Mouse (Mus musculus) forebrain, embryonic 15.5 days (tissue): ENCODE measurements around the gene Acadvl. TPM values are rescaled to one million over a fixed set of nuclear protein-coding genes. Genes with fewer than 3 reads are reported as not detected.

Source experiments
- ATAC-seq: fragments of 200-750 bp; cut with Nextera tagmentation; replicated peaks from 2 replicates; pipeline ENCODE4 v1.8.0; 2017; ENCODE audit warnings: mild to moderate bottlenecking, moderate TSS enrichment, moderate library complexity
- H3K27ac ChIP-seq: fragments of 300-500 bp; sonication (generic); replicated peaks from 2 replicates; pipeline ENCODE4 v1.5.1; 2015; ENCODE audit warnings: mild to moderate bottlenecking, inconsistent platforms
- H3K27me3 ChIP-seq: fragments of 300-500 bp; sonication (generic); 2 replicates; pipeline ENCODE4 v1.6.1; 2015; ENCODE audit warnings: inconsistent platforms
- H3K36me3 ChIP-seq: fragments of 300-500 bp; sonication (generic); 2 replicates; pipeline ENCODE4 v1.6.1; 2015; ENCODE audit warnings: mild to moderate bottlenecking, inconsistent platforms
- H3K4me1 ChIP-seq: fragments of 300-500 bp; sonication (generic); 2 replicates; pipeline ENCODE4 v1.6.1; 2015; ENCODE audit warnings: inconsistent platforms
- H3K4me2 ChIP-seq: fragments of 300-500 bp; sonication (generic); replicated peaks from 2 replicates; pipeline ENCODE4 v1.6.1; 2015; ENCODE audit warnings: mild to moderate bottlenecking, inconsistent platforms
- H3K4me3 ChIP-seq: fragments of 300-500 bp; sonication (generic); 2 replicates; pipeline ENCODE4 v1.5.1; 2015; ENCODE audit warnings: mild to moderate bottlenecking, inconsistent platforms
- H3K9ac ChIP-seq: fragments of 300-500 bp; sonication (generic); replicated peaks from 2 replicates; pipeline ENCODE4 v1.6.1; 2015; ENCODE audit warnings: mild to moderate bottlenecking, inconsistent platforms
- H3K9me3 ChIP-seq: fragments of 300-500 bp; sonication (generic); 2 replicates; pipeline ENCODE4 v1.6.1; 2016; ENCODE audit warnings: inconsistent platforms
- WGBS: fragments of 180-500 bp; shearing (Covaris S2); methylation state at CpG from one replicate; pipeline ENCODE4 v1.1.7; 2015; ENCODE audit warnings: mixed read lengths; 5-methylcytosine and 5-hydroxymethylcytosine counted together
- microRNA counts: library from miRNA; unstranded; fragments of <30 nt; microRNA quantifications from one replicate; lab custom pipeline; 2016
- microRNA-seq: library from miRNA; unstranded; fragments of <30 nt; microRNA quantifications from one replicate; pipeline ENCODE4, GENCODE M21; 2016
- polyA plus RNA-seq: library from polyadenylated mRNA; unstranded; fragments of >200 nt; fragmentation: Nextera tagmentation; extraction: Ambion mirVana; gene quantifications from 2 replicates; pipeline ENCODE4 v1.2.1, GENCODE M21; 2015

Acadvl gene
- polyA plus RNA-seq, 1 experiment from 2014 or later, result 60.7 TPM

DNA sequence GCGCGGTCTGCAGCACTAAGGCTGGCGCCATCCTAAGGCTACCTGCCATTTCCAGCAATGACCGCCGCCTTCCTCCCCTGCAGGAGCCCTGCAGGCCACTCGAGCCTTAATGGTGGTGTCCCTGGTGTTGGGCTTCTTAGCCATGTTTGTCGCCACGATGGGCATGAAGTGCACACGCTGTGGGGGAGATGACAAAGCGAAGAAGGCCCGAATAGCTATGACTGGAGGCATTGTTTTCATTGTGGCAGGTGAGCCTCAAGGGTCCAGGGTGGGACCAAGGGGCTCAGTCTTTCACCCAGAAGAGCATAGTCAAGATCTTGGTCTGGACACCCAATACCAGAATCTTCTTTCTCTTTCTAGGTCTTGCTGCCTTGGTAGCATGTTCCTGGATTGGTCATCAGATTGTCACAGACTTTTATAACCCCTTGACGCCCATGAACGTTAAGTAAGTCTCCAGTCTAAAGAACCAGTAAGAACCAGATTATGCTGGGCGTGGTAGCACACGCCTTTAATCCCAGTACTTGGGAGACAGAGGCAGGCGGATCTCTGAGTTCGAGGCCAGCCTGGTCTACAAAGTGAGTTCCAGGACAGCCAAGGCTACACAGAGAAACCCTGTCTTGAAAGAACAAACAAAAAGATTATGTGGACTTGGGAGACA is 48.2 kb downstream of the Acadvl start:
- H3K4me2 ChIP-seq, result peak overlapping the region; percentile 36
- 37% methylated on average over 17 of the region's 17 CpGs for WGBS
- no peaks in the 10 kb centered on the region for H3K9me3 ChIP-seq
- peak overlapping the region; percentile 5; the same call in 1 of the 2 replicates for H3K9ac ChIP-seq
- ATAC-seq, result no peak
- H3K27me3 ChIP-seq, result peaks cover 57% of the 10 kb centered on the region
- peaks cover 14% of the 10 kb centered on the region for H3K4me1 ChIP-seq
- peaks cover 34% of the 10 kb centered on the region for H3K36me3 ChIP-seq
- H3K27ac ChIP-seq, result no peak overlapping the region
- H3K4me3 ChIP-seq, result peak overlapping the region; percentile 26

GRCm38 (mm10) chr11:69966006-69966859 is 49.0 kb downstream of the Acadvl start:
- no peaks in the 10 kb centered on the region for H3K9me3 ChIP-seq
- H3K9ac ChIP-seq, result peak overlapping the region; percentile 5; the same call in 1 of the 2 replicates
- ATAC-seq, result no peak
- H3K36me3 ChIP-seq, result peaks cover 28% of the 10 kb centered on the region
- peaks cover 14% of the 10 kb centered on the region for H3K4me1 ChIP-seq
- no peak overlapping the region for H3K27ac ChIP-seq
- peak overlapping the region; percentile 36 for H3K4me2 ChIP-seq
- WGBS, result under 1% methylated on average over 59 of the region's 59 CpGs
- H3K4me3 ChIP-seq, result peak overlapping the region; percentile 26
- peaks cover 57% of the 10 kb centered on the region for H3K27me3 ChIP-seq

DNA sequence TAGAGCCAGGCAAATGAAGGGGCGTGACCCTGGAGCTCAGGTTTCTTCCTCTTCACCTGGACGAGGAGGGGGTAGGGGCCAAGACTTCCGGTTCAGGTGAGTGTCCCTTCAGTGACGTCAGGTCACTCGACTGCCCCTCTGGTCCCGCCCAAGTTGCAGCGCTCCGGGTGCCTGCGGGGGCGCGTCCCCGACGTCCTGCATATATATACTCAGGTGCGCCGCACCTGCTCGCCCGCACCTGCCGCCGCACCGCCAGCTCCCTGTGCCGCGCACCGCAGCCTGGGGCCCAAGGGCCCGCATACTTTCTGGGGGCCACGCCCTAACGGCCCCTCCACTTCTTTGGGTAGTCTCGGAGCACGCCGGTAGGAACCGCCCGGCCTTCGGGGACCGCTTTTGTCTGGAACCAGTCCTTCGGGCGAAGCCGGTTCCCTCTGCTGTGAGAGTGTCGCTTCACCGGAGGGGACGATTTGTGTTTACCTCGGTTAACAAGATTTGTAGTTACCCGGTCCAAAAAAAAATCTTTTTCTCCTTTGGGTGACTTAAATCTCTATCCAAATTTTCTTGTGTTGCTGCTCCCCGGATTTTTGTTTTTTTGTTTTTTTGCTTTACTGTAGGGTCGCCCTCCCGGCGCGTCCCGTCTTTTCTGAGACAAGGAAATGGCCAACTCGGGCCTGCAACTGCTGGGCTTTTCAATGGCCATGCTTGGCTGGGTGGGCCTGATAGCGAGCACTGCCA is 49.8 kb downstream of the Acadvl start:
- Histone ChIP-seq H3K9ac (no peak overlapping the region; the same call in 1 of the 2 replicates), H3K36me3 (peaks cover 25% of the 10 kb centered on the region), H3K4me2 (no peak overlapping the region), H3K4me1 (peaks cover 14% of the 10 kb centered on the region), H3K9me3 (no peaks in the 10 kb centered on the region), H3K27me3 (peaks cover 57% of the 10 kb centered on the region), H3K4me3 (0 out of 2 replicates have a peak overlapping the region, but pooled peaks have one; percentile 26), H3K27ac (no peak overlapping the region)
- 1% methylated on average over 49 of the region's 49 CpGs for WGBS
- ATAC-seq, result no peak

DNA sequence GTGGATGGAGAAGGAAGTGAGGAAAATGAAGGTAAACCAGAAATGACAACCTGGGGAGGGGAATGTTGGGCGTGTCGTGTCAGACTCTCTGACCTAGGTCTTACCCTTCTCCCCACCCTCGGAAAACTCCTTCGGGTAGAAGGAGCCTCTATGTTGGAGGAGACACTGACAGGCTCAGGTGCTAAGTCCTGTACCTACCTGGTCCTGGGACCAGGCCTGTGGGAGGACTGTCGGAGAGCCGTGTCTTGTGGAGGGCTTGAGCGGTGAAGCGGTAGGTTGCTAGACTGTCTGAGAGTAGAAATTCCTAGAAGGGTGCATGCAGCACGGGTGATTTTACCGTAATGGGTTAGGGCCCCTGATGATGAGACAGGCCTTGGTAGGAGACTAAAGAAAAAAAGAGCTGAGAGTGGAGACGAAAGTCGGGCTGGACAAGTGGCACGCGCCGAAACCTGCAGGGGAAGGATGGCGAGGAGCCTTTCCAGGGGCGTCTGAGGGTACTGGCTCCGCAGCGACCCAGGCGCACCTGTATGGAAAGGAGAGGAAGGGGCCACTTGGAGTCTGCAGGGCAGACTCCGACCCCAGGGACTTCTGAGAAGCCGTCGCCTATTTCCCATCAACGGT is 50.5 kb downstream of the Acadvl start, which contains the start of gene Cldn7:
Gene Cldn7, plus strand, starts transcription at position 130 of the 621 bp plus-strand sequence.
- Histone ChIP-seq H3K4me3 (0 out of 2 replicates have a peak within 1 kb of the TSS, but pooled peaks have one; percentile 13), H3K9ac (no peak within 1 kb of the TSS; the same call in 1 of the 2 replicates), H3K27me3 (peaks cover 57% of the 10 kb centered on the region), H3K36me3 (peaks cover 18% of the 10 kb centered on the region), H3K27ac (no peak within 1 kb of the TSS), H3K9me3 (no peaks in the 10 kb centered on the region), H3K4me1 (peaks cover 14% of the 10 kb centered on the region), H3K4me2 (no peak within 1 kb of the TSS)
- ATAC-seq, result no peak
- 10% methylated on average over 24 of the region's 24 CpGs for WGBS

- 52% methylated on average over 5 of the region's 5 CpGs for WGBS
- H3K27ac ChIP-seq, result no peak overlapping the region
- peaks cover 14% of the 10 kb centered on the region for H3K4me1 ChIP-seq
- no peak overlapping the region for H3K9ac ChIP-seq
- no peak for ATAC-seq
- no peaks in the 10 kb centered on the region for H3K36me3 ChIP-seq
- H3K9me3 ChIP-seq, result no peaks in the 10 kb centered on the region
- H3K27me3 ChIP-seq, result peaks cover 47% of the 10 kb centered on the region
- no peak overlapping the region for H3K4me3 ChIP-seq
- no peak overlapping the region for H3K4me2 ChIP-seq
Observed at GRCm38 (mm10) chr11:69961841-69962240, 53.4 kb downstream of the Acadvl start.

GRCm38 (mm10) chr11:69960616-69961015 is 54.6 kb downstream of the Acadvl start:
- peaks cover 35% of the 10 kb centered on the region for H3K27me3 ChIP-seq
- no peak overlapping the region for H3K4me2 ChIP-seq
- H3K9ac ChIP-seq, result no peak overlapping the region
- H3K27ac ChIP-seq, result no peak overlapping the region
- H3K4me1 ChIP-seq, result peaks cover 4% of the 10 kb centered on the region; the same call in 1 of the 2 replicates
- H3K4me3 ChIP-seq, result no peak overlapping the region
- H3K9me3 ChIP-seq, result no peaks in the 10 kb centered on the region
- ATAC-seq, result no peak
- 30% methylated on average over 5 of the region's 5 CpGs for WGBS
- H3K36me3 ChIP-seq, result no peaks in the 10 kb centered on the region

MicroRNAs encoded within 50 kb of the gene (microRNA counts, 519-probe panel; counts per million panel counts)
- not detected for microRNA mmu-miR-324-3p (lab: Ali Mortazavi, UCI)
- 2,952 counts per million, percentile 71 among the panel's probes with 10 or more counts for microRNA mmu-miR-324-5p (lab: Ali Mortazavi, UCI)

Small RNA genes lying within 50 kb of the gene (microRNA-seq; reads per million reads assigned to microRNA genes)
- gene Gm44349 (not detected), gene Mir324 (3,302 reads per million, percentile 89 among the genes with 10 or more reads in this experiment)

Other genes with a start within 250 kb of the Acadvl start
- gene Zbtb4, start 249.5 kb downstream of the Acadvl start, polyA plus RNA-seq, result 2.8 and 3.2 TPM in 2 replicates
- 1.2 and 1.4 TPM in 2 replicates for gene Chrnb1, start 219.5 kb downstream of the Acadvl start, polyA plus RNA-seq
- gene Fgf11, start 213.6 kb downstream of the Acadvl start, polyA plus RNA-seq, result 6.2 and 6.7 TPM in 2 replicates
- 0.61 and 0.98 TPM in 2 replicates for gene Tmem102, start 209.8 kb downstream of the Acadvl start, polyA plus RNA-seq
- not detected in 2 replicates for gene Gm39566, start 200.1 kb downstream of the Acadvl start, polyA plus RNA-seq
- gene Spem2, start 196.9 kb downstream of the Acadvl start, polyA plus RNA-seq, result not detected in 2 replicates
- gene Spem1, start 193.2 kb downstream of the Acadvl start, polyA plus RNA-seq, result 0.33 and 0.36 TPM in 2 replicates
- gene Nlgn2, start 177.6 kb downstream of the Acadvl start, polyA plus RNA-seq, result 20.9 and 21.3 TPM in 2 replicates
- 333 and 335 TPM in 2 replicates for gene Tmem256, start 176.9 kb downstream of the Acadvl start, polyA plus RNA-seq
- gene Plscr3, start 169.0 kb downstream of the Acadvl start, polyA plus RNA-seq, result 51.0 and 51.2 TPM in 2 replicates
- gene Tnk1, start 156.7 kb downstream of the Acadvl start, polyA plus RNA-seq, result 0.27 and 0.36 TPM in 2 replicates
- gene Tmem95, start 137.4 kb downstream of the Acadvl start, polyA plus RNA-seq, result not detected in 2 replicates
- 1.2 and 1.3 TPM in 2 replicates for gene Kctd11, start 134.0 kb downstream of the Acadvl start, polyA plus RNA-seq
- gene Acap1, start 119.9 kb downstream of the Acadvl start, polyA plus RNA-seq, result 0.48 and 0.51 TPM in 2 replicates
- gene 2810408A11Rik, start 114.4 kb downstream of the Acadvl start, polyA plus RNA-seq, result 19.9 and 20.7 TPM in 2 replicates
- 18.5 and 23.0 TPM in 2 replicates for gene Neurl4, start 114.3 kb downstream of the Acadvl start, polyA plus RNA-seq
- 79.6 and 92.2 TPM in 2 replicates for gene Gps2, start 101.5 kb downstream of the Acadvl start, polyA plus RNA-seq
- 1,167 and 1,257 TPM in 2 replicates for gene Eif5a, start 93.5 kb downstream of the Acadvl start, polyA plus RNA-seq
- 5.6 and 5.8 TPM in 2 replicates for gene Ybx2, start 79.6 kb downstream of the Acadvl start, polyA plus RNA-seq
- 6.4 and 7.5 TPM in 2 replicates for gene Slc2a4, start 67.2 kb downstream of the Acadvl start, polyA plus RNA-seq
- gene Cldn7, start 50.6 kb downstream of the Acadvl start, polyA plus RNA-seq, result 0.28 and 0.56 TPM in 2 replicates
- 18.4 and 20.8 TPM in 2 replicates for gene Ctdnep1, start 34.3 kb downstream of the Acadvl start, polyA plus RNA-seq
- gene Elp5, start 32.9 kb downstream of the Acadvl start, polyA plus RNA-seq, result 170 and 171 TPM in 2 replicates
- 610 and 626 TPM in 2 replicates for gene Gabarap, start 24.3 kb downstream of the Acadvl start, polyA plus RNA-seq
- gene Phf23, start 19.6 kb downstream of the Acadvl start, polyA plus RNA-seq, result 71.5 and 75.6 TPM in 2 replicates
- 35.3 and 37.5 TPM in 2 replicates for gene Dvl2, start 14.8 kb downstream of the Acadvl start, polyA plus RNA-seq
- gene Dlg4, start 1.5 kb upstream of the Acadvl start, polyA plus RNA-seq, result 27.8 and 29.8 TPM in 2 replicates
- gene Asgr1, start 38.7 kb upstream of the Acadvl start, polyA plus RNA-seq, result 1.8 and 2.0 TPM in 2 replicates
- not detected in 2 replicates for gene Asgr2, start 77.2 kb upstream of the Acadvl start, polyA plus RNA-seq
- 0.56 and 0.64 TPM in 2 replicates for gene Mgl2, start 114.9 kb upstream of the Acadvl start, polyA plus RNA-seq
- gene Clec10a, start 140.8 kb upstream of the Acadvl start, polyA plus RNA-seq, result 0.73 and 0.75 TPM in 2 replicates
- 3.2 and 3.6 TPM in 2 replicates for gene Slc16a11, start 197.3 kb upstream of the Acadvl start, polyA plus RNA-seq
- gene Slc16a13, start 205.7 kb upstream of the Acadvl start, polyA plus RNA-seq, result 14.9 and 17.7 TPM in 2 replicates
- gene Bcl6b, start 214.4 kb upstream of the Acadvl start, polyA plus RNA-seq, result 5.7 and 6.1 TPM in 2 replicates
- 191 and 199 TPM in 2 replicates for gene 0610010K14Rik, start 222.5 kb upstream of the Acadvl start, polyA plus RNA-seq
- 12.9 and 13.0 TPM in 2 replicates for gene Gm21988, start 224.4 kb upstream of the Acadvl start, polyA plus RNA-seq
- 271 and 278 TPM in 2 replicates for gene Rnasek, start 224.4 kb upstream of the Acadvl start, polyA plus RNA-seq
- 0.66 and 0.79 TPM in 2 replicates for gene Alox12, start 239.9 kb upstream of the Acadvl start, polyA plus RNA-seq